Mouse (Mus musculus) heart, embryonic 13.5 days (tissue): Measurements from ENCODE around the gene Atp7b. TPM values are rescaled to one million over a fixed set of nuclear protein-coding genes. Genes with fewer than 3 reads are reported as not detected.

Experiments used
- ATAC-seq: fragments of 200-750 bp; cut with Nextera tagmentation; 2 replicates; pipeline ENCODE4 v1.8.0; 2017; ENCODE audit warnings: moderate TSS enrichment; ENCODE audit not compliant: insufficient number of reproducible peaks, low FRiP score, low TSS enrichment; ENCODE audit errors: extremely low read depth
- H3K27ac ChIP-seq: fragments of 300-500 bp; sonication (generic); replicated peaks from 2 replicates; pipeline ENCODE4 v1.5.1; 2015; ENCODE audit warnings: moderate library complexity, mild to moderate bottlenecking, inconsistent platforms
- H3K27me3 ChIP-seq: fragments of 300-500 bp; sonication (generic); replicated peaks from 2 replicates; pipeline ENCODE4 v1.6.1; 2015; ENCODE audit warnings: mild to moderate bottlenecking, inconsistent platforms
- H3K36me3 ChIP-seq: fragments of 300-500 bp; sonication (generic); 2 replicates; pipeline ENCODE4 v1.6.1; 2015; ENCODE audit warnings: mild to moderate bottlenecking, inconsistent platforms
- H3K4me1 ChIP-seq: fragments of 300-500 bp; sonication (generic); 2 replicates; pipeline ENCODE4 v1.6.1; 2015; ENCODE audit warnings: inconsistent platforms
- H3K4me2 ChIP-seq: fragments of 300-500 bp; sonication (generic); 2 replicates; pipeline ENCODE4 v1.6.1; 2015; ENCODE audit warnings: inconsistent platforms, mild to moderate bottlenecking, moderate library complexity
- H3K4me3 ChIP-seq: fragments of 300-500 bp; sonication (generic); 2 replicates; pipeline ENCODE4 v1.5.1; 2015; ENCODE audit warnings: moderate library complexity, mild to moderate bottlenecking, inconsistent platforms
- H3K9ac ChIP-seq: fragments of 300-500 bp; sonication (generic); 2 replicates; pipeline ENCODE4 v1.6.1; 2015; ENCODE audit warnings: inconsistent platforms, mild to moderate bottlenecking, moderate library complexity
- H3K9me3 ChIP-seq: fragments of 300-500 bp; sonication (generic); 2 replicates; pipeline ENCODE4 v1.6.1; 2016; ENCODE audit warnings: inconsistent platforms
- WGBS: fragments of 180-500 bp; shearing (Covaris S2); methylation state at CpG from one replicate; pipeline ENCODE4 v1.1.7; 2015; ENCODE audit warnings: mixed read lengths; 5-methylcytosine and 5-hydroxymethylcytosine counted together
- polyA plus RNA-seq: library from polyadenylated mRNA; unstranded; fragments of >200 nt; fragmentation: Nextera tagmentation; extraction: Ambion mirVana; gene quantifications from 2 replicates; pipeline ENCODE4 v1.2.1, GENCODE M21; 2015

The Atp7b gene
- polyA plus RNA-seq, 1 experiment from 2014 or later: 1.4 TPM

DNA sequence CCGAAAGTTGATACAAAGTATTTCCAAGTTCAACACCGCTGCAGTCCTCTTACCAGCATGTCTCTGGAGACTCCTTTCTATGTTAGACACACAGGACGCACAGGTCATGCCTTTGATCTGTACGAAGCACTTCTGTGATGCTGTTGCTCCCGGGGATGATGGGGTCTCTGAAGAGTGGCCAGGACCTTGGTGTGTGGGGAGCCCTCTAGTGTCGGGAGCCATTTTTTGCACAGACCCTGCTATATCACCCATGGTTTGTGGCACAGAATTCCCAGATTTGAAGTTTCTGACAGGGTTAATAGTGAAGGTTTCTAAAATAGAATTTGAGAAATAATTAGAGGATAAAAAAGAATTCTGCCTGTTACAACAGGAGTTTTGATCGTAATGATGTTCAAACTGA lies 37.9 kb downstream of the Atp7b start:
- Histone ChIP-seq H3K9me3 (no peaks in the 10 kb centered on the region), H3K4me3 (no peak overlapping the region), H3K27ac (no peak overlapping the region), H3K4me2 (no peak overlapping the region), H3K9ac (no peak overlapping the region), H3K27me3 (no peaks in the 10 kb centered on the region), H3K4me1 (no peaks in the 10 kb centered on the region), H3K36me3 (no peaks in the 10 kb centered on the region)
- WGBS: 54% methylated on average over 7 of the region's 7 CpGs
- ATAC-seq: no peak

DNA sequence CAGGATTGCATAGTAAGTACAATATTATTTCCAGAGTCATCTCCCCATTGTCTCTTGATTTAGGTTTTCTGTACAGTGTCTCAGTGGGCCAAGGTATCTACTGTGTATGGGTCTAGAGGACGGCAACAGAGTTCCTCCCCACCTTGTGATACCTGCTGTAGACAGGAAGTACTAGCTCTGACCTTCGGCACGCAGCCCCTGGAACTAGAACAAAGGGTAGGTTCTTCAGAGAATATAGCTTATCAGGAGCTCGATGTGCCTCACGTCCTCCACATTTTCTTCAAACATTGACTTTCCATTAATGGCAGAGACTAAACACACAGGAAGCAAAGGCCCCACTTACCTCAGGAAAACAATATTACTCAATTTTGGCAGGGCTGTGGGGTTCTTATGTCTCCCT lies 40.6 kb downstream of the Atp7b start:
- no peak overlapping the region for H3K4me2 ChIP-seq
- no peak overlapping the region for H3K9ac ChIP-seq
- no peaks in the 10 kb centered on the region for H3K9me3 ChIP-seq
- H3K27me3 ChIP-seq: no peaks in the 10 kb centered on the region
- no peak for ATAC-seq
- H3K27ac ChIP-seq: no peak overlapping the region
- 70% methylated on average over 5 of the region's 5 CpGs for WGBS
- H3K4me1 ChIP-seq: no peaks in the 10 kb centered on the region
- H3K36me3 ChIP-seq: no peaks in the 10 kb centered on the region
- H3K4me3 ChIP-seq: no peak overlapping the region

DNA sequence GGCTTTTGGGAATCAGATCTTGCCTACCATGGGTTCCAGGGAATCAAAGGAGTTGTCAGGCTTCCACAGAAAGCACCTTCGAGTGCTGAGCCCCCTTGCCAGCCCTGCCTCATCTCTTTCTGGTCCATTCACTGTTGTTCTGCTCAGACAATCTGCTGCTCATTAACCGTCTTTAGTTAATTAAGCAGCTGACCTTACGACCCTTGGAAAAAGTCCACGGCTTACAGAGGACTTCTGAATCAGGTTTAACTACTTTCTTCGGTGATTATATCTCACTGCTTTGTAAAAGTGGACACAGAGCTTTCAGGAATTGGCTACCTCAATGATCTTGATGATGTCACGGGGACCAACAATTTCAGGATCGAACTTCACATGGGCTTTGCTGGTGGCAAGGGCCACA lies 42.4 kb downstream of the Atp7b start:
- Histone ChIP-seq H3K4me3 (no peak overlapping the region), H3K4me2 (no peak overlapping the region), H3K27me3 (no peaks in the 10 kb centered on the region), H3K36me3 (no peaks in the 10 kb centered on the region), H3K4me1 (no peaks in the 10 kb centered on the region), H3K9me3 (no peaks in the 10 kb centered on the region), H3K27ac (no peak overlapping the region), H3K9ac (no peak overlapping the region)
- ATAC-seq: no peak
- 76% methylated on average over 7 of the region's 7 CpGs for WGBS

DNA sequence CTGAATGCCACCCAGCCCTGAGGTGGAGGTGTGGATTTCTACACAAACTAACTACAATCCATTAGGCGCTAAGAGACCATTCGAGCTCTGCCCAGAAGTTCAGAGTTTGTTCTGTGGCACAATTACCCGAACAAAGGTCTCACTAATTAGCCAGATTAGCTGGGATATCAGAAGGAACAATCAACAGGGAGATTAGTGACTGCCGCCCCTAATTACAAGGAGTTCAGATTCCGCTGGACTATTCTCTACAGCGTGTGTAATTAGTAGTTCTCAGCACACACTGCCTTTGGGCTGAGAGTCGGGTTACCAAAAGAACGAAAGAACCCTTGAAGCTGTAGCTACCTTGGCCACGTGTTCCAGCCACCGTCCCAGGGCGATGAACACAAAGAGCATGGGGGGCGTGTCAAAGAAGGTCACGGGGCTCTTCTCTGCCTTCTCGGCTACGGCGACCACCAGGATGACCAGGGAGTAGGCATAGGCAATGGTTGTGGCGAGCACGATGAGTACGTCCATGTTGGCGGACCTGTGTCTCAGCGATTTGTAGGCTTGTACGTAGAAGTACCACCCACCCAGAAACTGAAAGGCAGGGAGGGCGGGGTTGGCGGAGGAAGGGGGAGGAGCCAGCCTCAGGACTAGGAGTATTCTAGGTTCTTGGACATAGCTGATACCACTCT lies 46.9 kb downstream of the Atp7b start:
- Histone ChIP-seq H3K27ac (no peak overlapping the region), H3K4me3 (no peak overlapping the region), H3K27me3 (no peaks in the 10 kb centered on the region), H3K36me3 (no peaks in the 10 kb centered on the region), H3K4me2 (no peak overlapping the region), H3K9me3 (no peaks in the 10 kb centered on the region), H3K4me1 (no peaks in the 10 kb centered on the region), H3K9ac (no peak overlapping the region)
- WGBS: 78% methylated on average over 24 of the region's 24 CpGs
- no peak for ATAC-seq

DNA sequence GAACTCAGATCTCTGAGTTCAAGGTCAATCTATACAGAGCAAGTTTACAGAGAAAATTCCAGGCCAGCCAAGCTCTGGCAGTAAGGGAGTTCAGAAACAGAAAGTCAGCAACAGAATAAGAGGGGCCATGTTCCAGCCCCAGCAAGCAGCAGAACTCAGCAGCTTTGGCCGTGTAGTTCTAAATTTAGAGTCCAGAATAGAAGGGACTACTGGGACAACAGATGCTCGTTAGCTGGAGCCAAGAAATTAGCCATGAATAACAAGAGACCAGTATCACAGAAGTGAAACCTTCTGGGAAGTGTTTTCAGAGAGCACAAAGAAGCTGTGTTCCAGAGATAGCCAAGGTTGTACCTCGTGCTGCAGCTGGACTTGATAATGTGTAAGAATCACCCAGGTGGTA lies 50.7 kb downstream of the Atp7b start:
- Histone ChIP-seq H3K4me2 (no peak overlapping the region), H3K27me3 (no peaks in the 10 kb centered on the region), H3K9me3 (no peaks in the 10 kb centered on the region), H3K36me3 (no peaks in the 10 kb centered on the region), H3K4me1 (no peaks in the 10 kb centered on the region), H3K27ac (0 out of 2 replicates have a peak overlapping the region, but pooled peaks have one; percentile 28), H3K9ac (no peak overlapping the region), H3K4me3 (no peak overlapping the region)
- ATAC-seq: no peak
- WGBS: 45% methylated on average over 3 of the region's 3 CpGs

DNA sequence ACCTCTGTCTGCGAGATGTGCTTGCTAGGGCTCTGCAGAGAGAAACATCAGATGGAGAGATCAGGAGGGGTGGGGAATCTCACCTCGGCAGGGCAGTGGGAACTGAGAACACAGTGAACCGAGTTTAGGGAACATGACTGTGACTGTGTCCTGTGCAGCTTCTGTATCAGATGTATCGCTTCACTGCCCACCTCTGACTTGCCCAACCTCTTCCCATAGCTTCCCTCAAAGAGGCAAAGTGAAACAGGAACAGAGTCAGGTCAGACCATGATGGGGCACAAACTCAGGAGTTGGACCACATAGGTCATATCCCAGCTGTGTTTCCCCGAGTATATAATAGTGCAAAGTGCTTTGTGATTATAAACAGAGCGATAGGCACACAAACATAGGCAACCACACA lies 53.7 kb downstream of the Atp7b start:
- no peak overlapping the region for H3K27ac ChIP-seq
- no peaks in the 10 kb centered on the region for H3K9me3 ChIP-seq
- WGBS: 76% methylated on average over 6 of the region's 6 CpGs
- no peaks in the 10 kb centered on the region for H3K27me3 ChIP-seq
- H3K36me3 ChIP-seq: no peaks in the 10 kb centered on the region
- H3K4me3 ChIP-seq: no peak overlapping the region
- H3K4me1 ChIP-seq: no peaks in the 10 kb centered on the region
- H3K4me2 ChIP-seq: no peak overlapping the region
- no peak for ATAC-seq
- H3K9ac ChIP-seq: no peak overlapping the region

DNA sequence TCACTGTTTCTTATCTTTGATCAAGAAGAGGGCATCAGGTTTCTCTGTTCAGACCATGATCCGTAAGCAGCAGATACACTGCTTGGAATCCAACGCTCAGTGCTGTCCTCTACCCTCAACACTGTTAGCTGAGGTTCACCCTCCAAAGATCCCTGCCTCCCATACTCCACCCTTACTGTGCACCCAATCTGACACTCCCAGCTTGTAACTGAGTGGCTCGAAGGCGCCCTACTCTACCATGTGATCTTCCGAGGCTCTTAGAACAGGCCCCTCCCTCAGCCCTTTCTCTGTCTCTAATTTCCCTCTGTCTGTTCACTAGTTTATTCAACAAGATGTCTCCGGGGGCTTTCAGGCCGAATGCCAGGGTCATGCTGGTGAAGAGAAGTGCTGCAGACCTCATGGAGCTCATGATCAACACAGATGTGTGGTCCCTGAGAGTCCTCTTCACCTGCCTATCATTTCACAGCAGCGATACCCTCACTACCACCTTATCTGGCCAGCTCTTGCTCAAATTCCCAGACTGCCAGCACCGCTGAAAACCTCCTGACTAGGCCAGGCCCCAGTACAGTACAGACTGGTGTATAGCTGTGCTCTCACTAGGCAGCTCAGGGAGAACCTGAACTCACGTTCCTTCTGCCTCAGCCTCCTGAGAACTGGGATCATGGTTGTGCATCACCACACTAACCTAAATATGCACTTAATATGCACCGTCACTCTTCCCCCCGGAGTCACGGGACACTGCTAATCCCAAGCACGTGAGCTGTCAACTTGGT lies 55.2 kb downstream of the Atp7b start:
- Histone ChIP-seq H3K9me3 (no peaks in the 10 kb centered on the region), H3K27me3 (no peaks in the 10 kb centered on the region), H3K4me2 (no peak overlapping the region), H3K27ac (no peak overlapping the region), H3K36me3 (no peaks in the 10 kb centered on the region), H3K4me3 (no peak overlapping the region), H3K9ac (no peak overlapping the region), H3K4me1 (no peaks in the 10 kb centered on the region)
- 71% methylated on average over 14 of the region's 14 CpGs for WGBS
- ATAC-seq: no peak; the same call in 1 of the 2 replicates

DNA sequence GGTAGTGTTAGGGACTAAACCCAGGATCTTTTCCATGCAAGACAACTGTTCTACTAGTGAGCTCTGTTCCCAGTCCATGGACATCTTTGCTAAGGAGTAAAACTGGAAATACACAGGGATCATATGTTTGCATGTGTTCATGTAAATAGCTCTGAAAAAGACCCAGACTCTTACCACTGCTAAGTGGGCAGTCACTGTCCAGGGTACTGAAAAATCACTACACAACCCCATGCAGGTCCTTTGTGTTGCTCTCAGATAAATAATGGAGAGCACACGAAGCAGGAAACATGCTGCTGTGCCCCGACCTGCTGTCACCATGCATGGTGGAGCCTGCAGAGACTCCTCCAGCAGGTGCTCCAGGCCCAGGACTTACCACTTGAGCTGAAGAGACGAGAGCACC lies 64.9 kb downstream of the Atp7b start:
- H3K27ac ChIP-seq: no peak overlapping the region
- H3K9ac ChIP-seq: no peak overlapping the region
- no peaks in the 10 kb centered on the region for H3K4me1 ChIP-seq
- no peak for ATAC-seq
- H3K4me2 ChIP-seq: no peak overlapping the region
- 34% methylated on average over 3 of the region's 3 CpGs for WGBS
- H3K27me3 ChIP-seq: no peaks in the 10 kb centered on the region
- H3K9me3 ChIP-seq: no peaks in the 10 kb centered on the region
- no peak overlapping the region for H3K4me3 ChIP-seq
- H3K36me3 ChIP-seq: no peaks in the 10 kb centered on the region

DNA sequence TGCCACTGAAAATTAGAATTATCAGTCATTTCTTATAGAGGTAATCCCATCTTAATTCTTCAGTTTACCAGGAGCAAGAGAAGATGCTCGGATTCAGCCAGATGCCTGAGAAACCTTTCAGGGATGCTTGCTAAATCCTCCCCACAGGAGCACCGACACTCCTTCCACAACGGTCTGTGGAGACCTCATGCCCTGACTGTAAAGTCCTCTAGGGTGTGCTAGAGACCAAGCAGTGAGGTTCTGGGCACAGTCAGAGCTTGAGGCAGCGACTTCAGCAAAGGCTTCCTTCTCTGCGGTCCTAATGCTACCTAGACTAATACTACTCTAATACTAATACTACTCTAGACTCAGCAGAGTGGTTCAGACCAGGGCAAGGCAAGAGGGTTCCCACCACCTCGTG lies 67.9 kb downstream of the Atp7b start:
- H3K27me3 ChIP-seq: no peaks in the 10 kb centered on the region
- no peak overlapping the region for H3K4me3 ChIP-seq

DNA sequence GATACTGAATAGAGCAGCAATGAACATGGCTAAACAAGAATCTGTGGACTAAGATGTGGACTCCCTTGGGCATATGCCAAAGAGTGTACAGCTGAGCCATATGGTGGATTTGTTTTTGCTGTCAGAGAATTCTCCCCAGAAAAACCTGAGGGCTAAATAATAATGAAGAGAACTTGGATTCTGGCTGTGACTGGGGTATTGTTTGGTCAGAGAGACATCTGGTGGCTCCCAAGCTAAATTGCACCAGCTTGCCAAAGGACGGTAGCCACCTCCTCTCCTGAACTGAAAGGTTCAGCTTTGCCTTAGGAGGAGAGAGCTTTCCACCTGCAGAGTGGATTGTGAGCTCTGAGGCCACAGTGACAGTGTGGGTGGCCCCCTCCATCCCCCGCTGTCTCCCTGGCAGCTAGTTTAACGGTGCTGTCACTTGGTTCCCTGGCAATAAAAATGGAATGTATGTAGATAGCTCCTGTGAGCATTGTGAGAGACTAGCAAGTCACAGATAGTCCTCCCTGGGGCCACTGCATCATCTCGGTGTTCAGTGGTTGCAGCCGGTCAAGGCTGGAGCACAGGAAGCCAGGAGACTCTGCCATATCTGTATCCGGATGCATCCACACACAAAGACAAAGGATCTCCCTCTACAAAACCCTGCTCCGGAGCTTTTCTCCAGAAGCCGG lies 78.3 kb downstream of the Atp7b start:
- Histone ChIP-seq H3K27me3 (no peaks in the 10 kb centered on the region), H3K4me2 (no peak overlapping the region), H3K27ac (no peak overlapping the region), H3K9ac (no peak overlapping the region), H3K4me3 (no peak overlapping the region), H3K9me3 (no peaks in the 10 kb centered on the region), H3K36me3 (no peaks in the 10 kb centered on the region), H3K4me1 (no peaks in the 10 kb centered on the region)
- no peak for ATAC-seq
- WGBS: 52% methylated on average over 8 of the region's 8 CpGs

More for the DNA sequence above, 67.9 kb downstream of the Atp7b start:
- Histone ChIP-seq H3K9ac (no peak overlapping the region), H3K4me2 (no peak overlapping the region), H3K27ac (no peak overlapping the region), H3K4me1 (no peaks in the 10 kb centered on the region), H3K9me3 (no peaks in the 10 kb centered on the region), H3K36me3 (no peaks in the 10 kb centered on the region)
- 22% methylated on average over 6 of the region's 6 CpGs for WGBS
- no peak for ATAC-seq

DNA sequence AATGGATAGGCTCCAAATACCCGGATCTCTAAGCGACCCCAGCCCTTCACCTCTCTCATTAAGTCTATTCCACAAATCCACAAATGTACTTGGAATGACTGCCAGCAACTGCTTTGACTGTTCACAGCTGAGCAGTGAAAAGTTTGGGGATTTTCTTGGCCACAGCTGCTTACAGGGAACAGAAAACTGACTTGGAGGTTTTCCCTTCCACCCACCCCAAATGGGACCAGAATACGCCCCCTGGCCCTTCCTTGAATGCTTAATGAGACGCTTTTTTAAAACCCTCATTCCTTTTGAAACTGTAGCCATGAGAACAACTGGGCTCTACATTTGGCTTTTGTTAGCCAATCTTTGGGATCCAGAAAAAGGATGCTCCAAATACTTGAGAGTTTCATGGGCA lies 81.9 kb downstream of the Atp7b start:
- Histone ChIP-seq H3K4me2 (no peak overlapping the region), H3K4me1 (no peaks in the 10 kb centered on the region), H3K9me3 (no peaks in the 10 kb centered on the region), H3K36me3 (no peaks in the 10 kb centered on the region), H3K27ac (no peak overlapping the region), H3K27me3 (no peaks in the 10 kb centered on the region), H3K9ac (no peak overlapping the region), H3K4me3 (no peak overlapping the region)
- ATAC-seq: no peak
- WGBS: 64% methylated on average over 4 of the region's 4 CpGs
